Mouse (Mus musculus) E14TG2a.4 (cell line): ENCODE results near the gene Slc6a12.

Experiments
- CTCF ChIP-seq: conservative IDR thresholded peaks from 2 replicates; pipeline ENCODE4 v1.5.1; 2014; ENCODE audit warnings: low read length
- NANOG ChIP-seq: IDR thresholded peaks from 2 replicates; pipeline ENCODE4 v1.6.1; 2014; ENCODE audit warnings: borderline replicate concordance, low read length, mixed read lengths

DNA sequence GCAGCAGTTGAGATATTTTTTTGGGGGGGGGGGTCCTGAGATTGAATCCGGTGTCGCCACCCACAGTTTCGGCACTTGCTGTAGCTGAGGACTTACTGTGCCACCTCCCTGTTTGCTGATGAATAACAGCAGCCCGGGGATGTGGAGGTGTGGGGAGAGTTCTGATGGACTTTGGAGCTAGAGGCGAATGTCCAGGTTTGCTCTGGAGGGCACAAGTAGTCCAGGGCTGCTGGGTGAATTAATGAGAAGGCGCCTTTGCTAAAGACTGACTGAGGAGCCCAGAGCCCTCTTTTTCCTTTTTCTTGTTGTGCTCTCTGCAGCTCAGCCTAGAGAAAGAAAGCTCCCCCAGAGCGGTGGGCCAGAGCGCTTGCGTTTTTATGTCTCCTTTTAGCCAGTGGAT lies 38.2 kb upstream of the Slc6a12 start:
- TF ChIP-seq CTCF (no peak), NANOG (no peak)
